Mouse (Mus musculus) right cerebral cortex, postnatal 25 days (tissue): ENCODE data around the gene Utrn.

Source experiments
- DNase-seq: peaks from one replicate; pipeline ENCODE4 v3.0.0; 2022

Gene Utrn

DNA sequence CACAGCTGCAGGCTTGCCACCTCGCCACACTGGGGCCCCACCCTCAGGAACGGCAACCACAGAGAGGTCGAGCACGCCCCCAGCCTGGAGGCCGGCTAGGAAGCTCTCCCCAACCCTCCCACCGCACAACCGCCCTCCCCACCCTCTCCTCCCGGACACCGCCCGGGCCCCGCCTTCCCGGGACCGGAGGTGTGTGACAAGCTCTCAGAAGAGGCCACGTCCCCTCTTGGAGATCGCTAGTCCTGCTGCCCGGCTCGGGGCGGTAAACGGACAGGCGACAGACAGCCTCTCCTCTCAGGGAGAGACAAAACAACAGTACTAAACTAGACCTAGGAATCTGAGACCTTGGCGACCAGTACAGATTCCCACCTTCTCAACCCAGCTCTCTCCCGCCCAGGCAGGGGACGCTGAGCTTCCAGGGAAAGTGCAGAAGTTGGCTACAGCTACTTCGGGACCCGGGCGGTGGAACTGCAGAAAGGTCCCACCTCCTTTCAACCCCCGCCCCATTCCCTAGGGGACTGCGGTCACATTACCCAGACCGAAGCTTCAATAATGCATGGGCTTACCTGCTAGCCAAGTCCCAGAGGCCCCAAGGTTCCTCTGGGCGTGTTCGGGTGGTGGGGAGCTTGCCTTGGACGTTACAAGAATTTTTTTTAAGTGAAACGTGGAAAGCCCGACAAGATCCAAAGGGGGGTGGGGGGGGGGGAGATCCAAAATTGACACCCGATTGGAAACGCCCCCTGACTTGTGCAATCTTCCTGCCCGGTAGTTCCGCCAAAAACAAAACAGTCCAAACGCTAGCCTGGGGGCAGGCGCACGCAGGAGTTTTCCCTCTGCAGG is 756 bp downstream of the Utrn start:
- DNase-seq: no peak

DNA sequence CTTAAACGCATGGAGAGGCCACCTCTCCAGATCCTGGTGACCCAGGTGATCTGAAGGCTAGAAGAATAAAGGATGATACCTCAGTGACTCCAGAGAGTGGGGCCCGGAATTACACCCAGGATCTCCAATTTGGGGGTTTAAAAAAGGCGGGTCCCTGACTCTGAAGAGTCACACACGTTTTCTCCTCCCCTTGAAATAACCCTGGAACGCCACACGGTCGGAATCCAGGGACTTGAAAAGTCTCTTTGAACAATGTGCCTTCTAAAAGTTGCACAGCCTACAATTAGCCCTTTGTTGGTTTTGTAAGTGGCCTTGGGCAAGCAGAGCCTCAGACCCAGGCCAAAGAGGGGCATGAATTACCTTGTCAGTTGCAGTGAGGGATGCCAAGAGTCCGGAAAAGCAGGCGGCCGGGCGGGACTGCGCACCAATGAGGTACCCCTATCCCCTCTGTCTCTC is 1.4 kb downstream of the Utrn start:
- DNase-seq: no peak

DNA sequence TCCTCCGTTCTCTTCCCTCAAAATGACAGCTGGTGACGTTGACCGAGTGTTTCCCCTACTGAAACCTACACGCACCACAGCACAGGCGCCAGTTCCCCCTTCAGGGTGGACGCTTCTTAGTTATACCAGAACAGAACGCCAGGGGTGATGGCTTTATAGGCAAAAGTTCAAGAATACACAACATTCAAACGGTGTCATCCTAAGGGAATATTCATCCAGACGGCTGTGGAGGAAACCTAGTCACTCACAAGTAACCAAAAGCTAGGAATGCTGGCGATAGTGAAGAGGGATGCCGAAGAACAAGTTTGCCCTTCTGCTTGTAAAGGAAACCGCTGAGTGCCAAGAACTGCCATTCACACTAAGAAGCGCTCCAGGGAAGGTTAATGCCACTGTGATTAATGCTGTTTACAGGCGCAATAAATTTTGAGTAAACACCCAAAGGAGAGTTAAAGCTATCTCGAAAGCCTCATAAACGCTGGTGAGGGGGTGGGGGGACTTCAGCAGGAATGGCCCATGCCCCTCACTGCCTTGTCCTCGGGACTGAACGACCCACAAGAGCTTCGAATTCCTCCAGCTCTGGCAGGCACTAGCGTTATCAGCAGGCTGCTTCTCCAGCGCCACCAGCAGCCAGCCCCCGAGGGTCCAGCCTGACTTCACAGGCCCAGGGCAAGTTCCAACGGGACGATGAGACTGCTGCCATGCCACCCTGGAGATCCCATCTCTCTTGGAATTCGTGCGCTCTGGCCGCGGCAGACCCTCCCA is 2.0 kb downstream of the Utrn start:
- no peak for DNase-seq

DNA sequence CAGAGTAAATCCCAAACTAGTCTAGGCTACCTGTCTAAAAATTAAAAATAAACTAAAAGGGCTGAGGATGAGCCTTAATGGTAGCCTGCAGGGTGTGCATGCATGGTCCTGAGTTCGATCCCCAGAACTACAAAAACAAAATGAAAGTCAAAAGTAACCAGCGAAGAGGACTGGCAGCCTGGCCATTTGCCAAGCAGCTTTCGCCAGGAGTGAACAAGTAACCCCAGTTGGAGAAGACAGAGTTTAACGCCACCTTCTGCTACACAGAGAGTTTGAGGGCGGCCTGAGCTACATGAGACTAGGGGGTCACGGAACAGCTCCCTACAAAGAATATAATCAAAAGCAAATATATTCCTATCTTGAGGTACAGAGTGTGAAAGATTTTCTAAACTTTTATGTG is 4.0 kb downstream of the Utrn start:
- no peak for DNase-seq

DNA sequence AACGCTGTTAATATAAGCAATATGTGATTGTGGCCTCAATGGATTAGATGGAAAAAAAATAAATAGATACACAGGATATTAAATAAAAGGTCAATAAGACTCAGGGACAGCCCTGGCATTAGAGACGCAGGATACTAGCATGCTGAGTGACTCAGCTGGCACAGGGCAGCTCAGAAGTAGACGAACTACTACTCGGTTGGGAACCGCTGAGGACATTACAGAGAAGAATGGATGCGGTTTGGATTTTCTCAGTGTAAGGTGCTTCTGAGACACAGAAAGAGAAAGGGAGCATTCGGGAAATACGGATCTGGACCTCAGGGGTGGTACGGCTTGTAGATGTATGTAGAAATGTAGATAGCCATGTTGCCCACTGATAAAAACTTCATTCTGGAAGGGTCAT is 5.6 kb downstream of the Utrn start:
- DNase-seq: no peak

DNA sequence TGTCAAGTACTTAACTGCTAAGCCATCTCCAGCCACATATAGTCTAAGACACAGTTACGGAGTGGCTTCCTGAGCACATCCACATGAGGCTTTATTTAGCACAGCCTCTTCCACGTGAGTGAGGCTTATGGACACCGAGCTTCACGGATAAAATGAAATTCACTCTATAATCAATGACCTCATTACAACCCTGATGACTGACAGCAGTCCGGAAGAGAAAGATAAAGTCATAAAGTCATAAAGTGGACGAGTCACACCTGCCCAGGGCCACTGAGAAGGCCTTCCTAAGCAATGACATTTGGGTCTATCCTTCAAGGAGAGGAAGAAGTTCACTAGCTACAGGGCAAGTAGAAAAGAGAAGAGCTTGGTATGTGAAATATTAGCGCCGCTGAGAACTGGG is 7.1 kb downstream of the Utrn start:
- no peak for DNase-seq

DNA sequence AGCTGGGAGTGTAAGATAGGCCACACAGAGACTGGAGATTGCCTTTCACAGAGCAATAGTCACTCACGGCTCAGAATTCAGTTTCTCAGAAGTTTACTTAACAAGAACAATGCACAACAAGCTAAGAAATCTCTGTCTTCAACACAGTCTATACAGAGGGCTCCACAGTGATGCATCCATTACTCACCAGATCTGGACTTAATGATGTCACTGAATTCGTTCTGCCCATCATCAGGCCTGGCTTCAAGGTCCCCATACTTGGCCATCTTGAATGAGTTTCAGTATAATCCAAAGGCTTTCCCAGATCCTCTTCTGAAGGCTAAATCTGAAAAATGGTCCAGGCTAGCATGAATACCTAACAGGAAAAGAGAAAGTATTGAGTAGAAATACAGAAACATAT is 7.8 kb downstream of the Utrn start:
- DNase-seq: no peak

DNA sequence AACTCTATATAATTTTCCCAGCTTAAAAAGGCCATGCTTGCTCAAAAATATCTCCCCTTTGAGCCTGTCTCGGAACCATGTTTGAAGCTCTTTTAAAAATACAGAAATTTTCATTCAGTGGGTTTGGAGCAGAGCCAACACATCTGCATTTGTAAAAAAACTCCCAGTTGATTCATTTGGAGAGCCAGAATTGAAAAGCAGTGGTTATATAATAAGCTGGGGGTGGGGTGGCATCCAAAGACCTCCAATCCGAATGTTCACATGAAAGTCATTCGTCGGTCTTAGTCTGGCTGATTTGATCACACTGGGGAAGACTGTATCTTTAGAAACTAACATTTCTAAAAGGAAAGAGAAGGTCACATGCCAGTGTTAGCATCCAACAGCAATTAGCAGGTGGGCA is 8.4 kb downstream of the Utrn start:
- no peak for DNase-seq

DNA sequence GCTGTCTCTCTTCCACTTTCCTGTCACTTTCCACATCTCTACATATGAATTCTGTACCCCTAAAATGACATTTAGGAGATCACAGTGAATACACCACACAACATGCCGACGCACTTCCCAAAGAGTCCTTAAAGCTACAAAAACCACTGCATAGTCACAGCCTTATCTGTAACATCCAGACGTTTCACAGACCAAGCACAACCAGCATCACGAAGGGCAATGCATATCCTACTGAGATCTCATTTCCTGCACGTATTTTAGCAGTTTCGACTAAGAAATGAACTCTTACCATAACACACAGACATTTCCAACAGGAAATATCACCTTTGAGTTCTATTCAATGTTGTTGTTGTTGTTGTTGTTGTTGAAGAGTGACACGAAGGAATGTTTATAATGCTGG is 8.8 kb downstream of the Utrn start:
- DNase-seq: no peak

DNA sequence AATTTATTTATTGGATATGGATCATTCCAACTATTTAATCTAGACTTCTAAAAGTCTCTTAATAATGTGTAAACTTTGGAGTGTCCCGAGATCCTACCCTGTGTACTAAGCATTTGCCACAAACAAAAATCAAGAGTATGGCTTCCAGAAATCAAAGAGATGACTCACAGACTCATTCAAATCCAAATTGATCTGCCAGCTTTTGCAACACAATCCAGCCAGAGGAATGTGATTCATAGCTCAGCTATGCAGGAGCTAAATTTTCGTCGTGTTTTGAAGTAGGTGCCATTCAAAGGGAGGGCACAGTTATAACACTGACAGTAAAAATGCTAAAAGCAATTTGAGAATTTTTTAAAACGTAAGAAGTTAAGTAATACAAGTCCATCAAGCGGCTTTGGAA is 11.1 kb downstream of the Utrn start:
- no peak for DNase-seq

DNA sequence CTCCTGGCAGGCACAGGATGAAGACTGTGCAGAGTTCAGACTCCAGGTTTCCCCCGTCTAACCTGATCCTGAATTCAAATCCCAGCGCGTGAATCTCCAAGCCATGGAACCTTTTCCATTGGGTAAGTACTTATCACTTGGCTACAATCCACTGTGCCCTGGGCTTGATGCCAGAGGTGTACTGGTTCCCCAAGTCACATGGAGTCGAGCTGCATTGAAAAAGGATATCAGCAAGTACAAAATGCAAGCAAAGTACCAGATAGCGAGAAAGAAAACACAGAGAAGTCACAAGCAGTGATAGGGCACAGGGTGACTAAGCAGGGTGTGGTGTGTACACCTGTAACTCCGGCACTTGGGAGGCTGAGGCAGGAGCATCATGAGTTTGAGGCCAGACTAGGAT is 14.9 kb downstream of the Utrn start:
- DNase-seq: no peak

DNA sequence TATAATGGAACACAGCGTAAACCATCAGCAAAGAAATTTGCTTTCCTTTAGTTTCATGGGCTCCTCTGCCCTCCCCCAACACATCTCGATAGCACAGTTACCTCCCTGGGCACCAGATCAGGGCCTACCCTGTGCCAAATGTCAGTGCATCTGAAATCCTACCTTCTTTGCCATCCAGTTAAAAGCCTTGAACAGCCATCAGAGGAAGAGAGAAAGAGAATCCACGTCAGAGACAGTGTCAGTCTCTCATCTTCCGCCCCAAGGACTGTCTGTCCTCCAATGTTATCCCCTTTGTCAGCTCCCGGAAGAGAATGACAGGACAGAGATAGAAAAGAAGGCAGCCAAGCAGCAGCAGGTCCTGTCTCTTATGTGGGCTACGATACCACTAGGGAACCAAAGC is 15.4 kb downstream of the Utrn start:
- no peak for DNase-seq

DNA sequence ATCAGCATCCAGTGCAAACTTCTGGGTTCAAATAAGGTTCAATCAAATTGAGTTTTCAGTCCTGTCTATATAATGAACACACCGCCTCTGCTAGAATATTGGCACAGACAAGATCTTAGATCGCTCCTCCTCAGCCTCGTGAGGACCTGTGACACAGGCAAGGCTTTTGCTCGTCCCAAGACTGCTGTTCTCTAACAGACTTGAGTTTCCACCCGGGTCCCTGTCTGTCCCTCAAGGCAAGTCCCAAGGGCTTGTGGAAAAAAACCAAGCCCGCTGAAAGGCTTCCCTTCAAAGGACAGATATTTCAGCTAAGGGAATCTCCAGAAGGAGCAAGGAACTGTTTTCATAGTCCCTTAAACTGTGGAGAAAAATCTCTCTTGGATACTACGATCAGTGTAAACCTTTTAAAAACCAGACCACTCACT is 16.0 kb downstream of the Utrn start:
- DNase-seq: no peak

DNA sequence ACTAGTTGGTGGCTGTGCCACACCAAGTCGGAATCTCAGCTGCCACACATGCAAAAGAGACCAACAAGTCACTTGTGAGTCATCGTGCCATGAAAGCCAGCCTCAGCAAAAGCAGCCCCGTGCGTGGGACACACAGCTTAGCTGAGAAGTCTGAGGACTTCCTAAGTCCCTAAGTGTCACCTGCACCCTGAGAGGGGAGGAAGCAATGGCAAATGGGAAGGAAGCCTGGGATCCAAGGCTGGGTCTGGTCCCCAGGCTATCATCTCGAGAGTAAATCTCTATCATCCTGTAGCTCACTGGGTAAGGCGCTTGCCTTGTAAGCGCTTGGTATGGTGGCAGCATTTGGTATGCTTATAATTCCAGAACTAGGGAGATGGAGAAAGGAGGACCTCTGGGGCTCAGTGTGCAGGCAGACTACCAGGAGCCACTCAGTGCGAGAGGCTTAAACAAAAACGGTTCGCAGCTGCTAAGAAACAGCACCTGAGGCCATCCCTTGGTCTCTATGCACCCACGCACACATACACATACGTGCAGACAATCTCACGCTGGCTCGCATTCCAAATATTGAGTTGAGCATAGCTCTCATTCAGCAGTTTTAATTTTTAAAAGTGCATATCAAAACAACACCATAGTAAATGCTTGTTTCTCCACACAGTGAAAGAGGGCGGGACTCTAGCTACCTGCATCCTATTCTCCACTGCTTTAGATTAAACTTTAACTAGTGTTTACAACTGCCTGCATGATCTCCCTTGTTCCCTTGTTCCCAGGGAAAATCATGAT is 16.6 kb downstream of the Utrn start:
- DNase-seq: no peak

DNA sequence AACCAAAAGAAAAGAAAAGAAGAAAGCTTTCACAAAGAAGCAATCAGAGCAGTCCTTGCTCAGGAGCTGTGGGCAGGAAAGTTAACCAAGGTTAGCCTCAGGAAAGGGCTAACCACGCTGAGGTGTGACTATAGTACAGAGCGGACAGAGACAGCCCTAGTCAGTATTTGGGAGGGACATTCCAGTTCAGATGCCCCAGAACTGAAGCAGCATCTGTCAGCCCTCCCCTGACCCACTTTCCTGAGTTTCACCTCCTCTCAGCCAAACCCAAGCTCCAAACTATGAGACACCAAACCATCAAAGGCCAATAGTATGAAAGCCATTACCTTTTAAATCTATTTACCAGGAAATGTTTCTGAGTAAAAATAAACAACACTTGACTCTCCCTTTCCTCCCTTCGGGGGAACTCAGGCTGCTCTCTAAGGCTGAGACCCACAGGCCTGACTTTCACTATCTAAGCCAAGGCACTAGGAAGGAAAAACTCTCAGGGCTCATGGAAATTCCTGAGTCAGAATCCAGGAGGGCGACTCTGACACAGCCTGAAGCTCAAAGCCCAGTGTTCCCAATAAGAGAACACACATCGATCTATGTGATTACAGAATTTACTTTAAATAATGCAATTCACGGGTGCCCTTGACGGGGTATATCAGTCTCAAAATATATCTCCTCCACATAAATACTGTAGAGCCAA is 18.2 kb downstream of the Utrn start:
- no peak for DNase-seq

DNA sequence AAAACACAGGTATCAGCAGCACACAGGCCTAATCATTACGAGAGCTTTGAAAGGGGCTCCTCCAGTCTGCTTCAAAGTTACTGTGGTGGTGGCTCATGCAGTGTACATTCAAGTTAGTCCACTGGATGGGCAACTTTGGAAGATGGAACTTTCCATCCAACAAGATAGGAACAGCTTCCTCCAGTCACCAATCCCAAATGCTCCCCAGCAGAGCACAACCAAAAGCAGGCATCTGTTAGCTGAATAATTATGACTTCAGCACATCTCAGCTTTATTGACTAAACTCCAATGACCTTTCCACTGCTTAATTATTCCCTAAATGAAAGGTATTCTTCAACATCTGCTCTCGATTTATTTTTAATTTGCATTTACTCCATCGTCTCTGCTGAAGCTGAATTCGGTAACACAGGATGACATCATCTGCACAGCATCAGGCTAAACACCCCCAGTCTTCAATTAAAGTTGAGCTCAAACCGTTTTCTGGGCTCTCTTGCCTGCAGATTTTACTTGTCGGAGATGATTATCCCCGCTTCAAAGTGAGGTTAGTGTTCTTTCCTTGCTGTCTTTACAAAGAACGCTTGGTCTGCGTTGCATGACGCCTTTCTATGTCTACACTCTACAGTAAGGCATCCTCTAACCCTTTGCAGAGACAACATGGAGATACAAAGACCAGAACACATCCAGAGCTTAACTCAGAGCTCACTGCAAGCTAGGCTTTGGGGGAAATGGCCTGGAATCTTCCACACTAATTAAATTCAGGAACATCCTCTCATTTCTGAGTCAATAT is 20.6 kb downstream of the Utrn start:
- no peak for DNase-seq

DNA sequence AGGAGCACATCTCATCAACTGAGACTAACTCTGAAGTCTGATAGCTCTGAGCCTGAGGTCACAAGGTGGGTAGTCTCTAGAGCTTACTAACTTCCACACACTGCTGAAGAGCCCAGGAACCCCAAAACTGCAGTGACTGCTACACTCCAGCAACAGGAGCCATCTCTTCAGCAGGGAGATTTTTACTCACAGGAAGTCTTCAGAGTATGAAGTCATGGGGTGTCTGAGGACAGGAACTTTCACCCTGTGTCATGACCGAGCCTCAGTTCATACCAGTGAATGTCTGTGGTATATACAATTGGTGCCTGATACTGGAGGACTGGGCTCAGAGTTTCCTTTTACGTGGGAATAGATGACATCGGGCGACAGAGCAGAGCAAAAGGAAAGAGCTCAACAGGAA is 26.6 kb downstream of the Utrn start:
- no peak for DNase-seq

DNA sequence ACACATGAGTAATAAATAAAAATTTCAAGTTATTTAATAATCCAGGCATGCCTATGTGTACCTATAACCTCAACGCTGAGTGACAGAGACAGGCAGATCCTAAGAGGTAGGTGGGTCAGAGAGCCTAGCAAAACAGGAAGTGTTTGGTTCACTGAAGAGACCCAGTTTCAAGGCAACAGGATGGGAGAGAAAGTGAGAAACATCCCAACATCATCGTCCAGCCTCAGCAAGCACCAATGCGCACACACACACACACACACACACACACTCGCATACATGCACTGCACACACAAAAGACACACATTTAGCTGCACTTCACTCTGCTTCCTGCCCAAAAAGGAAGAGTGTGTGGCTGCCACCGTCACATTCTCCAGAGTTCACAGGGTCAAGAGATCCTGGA is 27.7 kb downstream of the Utrn start:
- DNase-seq: no peak

DNA sequence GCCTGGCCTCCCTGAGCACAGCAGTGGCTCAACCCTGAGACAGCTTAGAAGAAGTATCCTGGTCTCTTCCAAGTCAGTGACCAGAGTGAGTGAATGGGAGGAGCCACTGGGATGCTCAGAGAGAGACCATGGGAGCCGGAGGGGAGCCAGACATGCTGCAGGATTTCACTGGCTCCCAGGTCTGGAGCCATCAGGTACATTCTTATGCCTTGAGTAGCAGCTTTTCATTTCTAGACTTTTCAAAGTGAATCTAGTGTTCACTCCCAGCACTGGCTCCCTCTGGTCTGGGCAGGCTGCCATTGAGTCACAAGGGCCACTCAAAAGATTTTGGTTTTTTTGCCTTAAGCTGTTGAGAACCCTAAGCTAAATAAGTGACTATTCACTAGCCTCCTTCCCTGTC is 31.5 kb downstream of the Utrn start:
- no peak for DNase-seq

DNA sequence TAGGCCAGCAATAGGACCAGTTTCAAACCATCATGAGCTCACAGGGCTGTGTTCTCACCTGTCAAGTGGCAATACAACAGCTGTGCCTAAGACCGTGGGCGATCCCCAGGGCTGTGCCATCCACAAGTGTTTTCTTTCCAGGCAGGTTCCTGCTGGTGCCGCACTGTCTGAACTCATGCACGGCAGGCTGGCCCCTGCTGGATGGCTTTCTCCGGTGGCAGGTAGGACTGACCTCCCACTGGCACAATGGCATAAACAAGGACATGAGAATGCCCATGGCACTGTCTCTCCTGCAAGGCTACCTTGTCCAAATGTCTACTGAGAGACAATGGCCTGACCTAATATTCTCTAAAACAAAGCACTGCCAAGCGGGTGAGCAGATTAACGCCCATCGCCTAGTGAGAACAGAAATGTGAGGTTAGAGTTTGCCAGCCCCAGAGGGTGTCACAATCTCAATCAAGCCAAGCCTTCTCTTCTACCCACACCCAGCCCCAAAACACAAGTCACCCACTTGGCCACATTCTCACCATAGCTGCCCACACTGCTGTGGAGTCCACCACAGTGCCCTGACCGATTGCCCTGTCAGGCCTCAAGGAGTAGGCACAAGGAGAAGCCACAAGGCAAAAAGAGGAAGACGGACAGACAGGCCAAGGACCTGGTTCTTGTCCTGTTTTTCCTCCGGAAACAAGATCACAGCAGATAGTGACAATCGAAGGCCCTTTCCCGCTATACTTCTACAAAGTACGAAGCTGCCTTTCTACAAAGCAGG is 32.9 kb downstream of the Utrn start:
- no peak for DNase-seq

DNA sequence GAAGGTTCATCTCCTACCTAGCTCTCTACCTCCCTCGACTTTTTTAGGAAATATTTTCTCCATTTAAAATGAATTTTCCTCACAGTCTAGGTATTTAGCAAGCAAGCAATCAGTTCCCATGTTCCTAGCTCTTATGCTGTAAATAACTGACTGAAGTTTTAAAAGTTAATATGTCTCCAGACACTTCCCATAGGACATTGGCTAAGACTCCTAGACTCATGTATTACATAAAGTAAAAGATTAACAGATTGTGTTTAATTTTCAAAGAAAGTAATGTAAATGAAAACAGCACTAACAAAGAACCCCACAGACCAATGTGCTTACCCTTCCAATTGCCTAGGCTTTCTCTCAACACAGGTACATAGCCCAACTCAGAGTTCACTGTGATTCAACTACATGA is 35.0 kb downstream of the Utrn start:
- DNase-seq: no peak
